Mouse (Mus musculus) cerebellum, adult 2 months (tissue): Measurements from ENCODE around the gene Megf11.

Source experiments
- CTCF ChIP-seq: fragments of 200-500 bp; IDR thresholded peaks from 2 replicates; pipeline ENCODE4 v1.5.1; 2011; ENCODE audit warnings: low read depth, mild to moderate bottlenecking, control low read depth, low read length, moderate library complexity, borderline replicate concordance; ENCODE audit not compliant: insufficient read depth
- POLR2A ChIP-seq: fragments of 200-500 bp; IDR thresholded peaks from 2 replicates; pipeline ENCODE4 v1.6.1; 2011; ENCODE audit warnings: low read length, control low read depth, borderline replicate concordance; ENCODE audit not compliant: insufficient read depth

- TF ChIP-seq CTCF (no peak), POLR2A (no peak)
These were observed 138.0 kb downstream of the Megf11 start for GRCm38 (mm10) chr9:64523264-64524045.
